In genomic region chr3:66078026-66078721, GRCm38 (mm10) we compare ENCODE assay signal across 11 mouse cellular contexts.
DNase-seq lines count a peak whose midpoint lies in the region; ATAC-seq and TF ChIP-seq lines count a peak whose summit lies in the region.
"Had no signal": no experiment of that assay in that cellular context is flagged by ENCODE, and none has a peak within 500 bp of the region (broad histone marks: within the 10 kb centered on the region; RNA-seq: fewer than 3 reads in every experiment).

No protein-coding gene starts in this region.

- ATAC-seq in hindbrain, embryonic 15.5 days (ENCODE audit: low FRiP score, low read depth) = 0 out of 2 replicates have a peak, but pooled peaks have one; percentile 38
- ATAC-seq in hindbrain, postnatal 0 days = no peak

- dilution Hi-C loops in CH12.LX (cut with MboI; ENCODE audit: extremely low pct_ligation_motif_present, extremely low pct_unique_long_range_greater_than_20kb, low sequenced_read_pairs) = no loop called here

- no peaks in the 10 kb centered on the region for H3K27me3 ChIP-seq in hindbrain, embryonic 15.5 days
- H3K27me3 ChIP-seq in hindbrain, postnatal 0 days (ENCODE audit: insufficient read depth, low read length) = no peaks in the 10 kb centered on the region
- no peaks in the 10 kb centered on the region for H3K27me3 ChIP-seq in CH12.LX (replicated peaks)
- H3K27me3 ChIP-seq: embryonic facial prominence, embryonic 15.5 days had no signal

- no peak for TF ChIP-seq RAD21 in CH12.LX (IDR thresholded peaks at IDR 0.05; ENCODE audit: low read depth, low read length)

- H3K4me3 ChIP-seq in hindbrain, embryonic 15.5 days = no peak overlapping the region
- H3K4me3 ChIP-seq in hindbrain, postnatal 0 days (ENCODE audit: low read length) = no peak overlapping the region
- peak overlapping the region; percentile 10 to 36 (median 25) for H3K4me3 ChIP-seq in CH12.LX (replicated peaks in 1 of 3; ENCODE audit: low read depth in 2 of 3, low read length in 2 of 3, poor library complexity in 1 of 3)
- H3K4me3 ChIP-seq: embryonic facial prominence, embryonic 15.5 days; hindbrain, embryonic 10.5 days had no signal

- no peak overlapping the region for H3K9ac ChIP-seq in hindbrain, embryonic 15.5 days
- H3K9ac ChIP-seq in hindbrain, postnatal 0 days (replicated peaks; ENCODE audit: low read length) = no peak overlapping the region
- H3K9ac ChIP-seq in CH12.LX (ENCODE audit: insufficient read depth, low read depth) = no peak overlapping the region
- H3K9ac ChIP-seq: embryonic facial prominence, embryonic 15.5 days had no signal

- H3K79me2 ChIP-seq in CH12.LX (replicated peaks; ENCODE audit: control insufficient read depth, extremely low read depth, insufficient read depth, poor library complexity, severe bottlenecking) = no peaks in the 10 kb centered on the region

- no peak overlapping the region for H3K4me2 ChIP-seq in hindbrain, embryonic 15.5 days
- no peak overlapping the region for H3K4me2 ChIP-seq in hindbrain, postnatal 0 days (ENCODE audit: low read depth, low read length)
- peak overlapping the region; percentile 56 for H3K4me2 ChIP-seq in CH12.LX (ENCODE audit: insufficient read depth, low read depth, poor library complexity, severe bottlenecking)
- H3K4me2 ChIP-seq: embryonic facial prominence, embryonic 15.5 days had no signal

- no peak for TF ChIP-seq POLR2A in CH12.LX (IDR thresholded peaks at IDR 0.05; ENCODE audit: low read depth, low read length)

- H3K36me3 ChIP-seq in hindbrain, embryonic 15.5 days = no peaks in the 10 kb centered on the region
- no peaks in the 10 kb centered on the region for H3K36me3 ChIP-seq in hindbrain, postnatal 0 days (ENCODE audit: insufficient read depth, low read length)
- no peaks in the 10 kb centered on the region for H3K36me3 ChIP-seq in CH12.LX (replicated peaks in 1 of 2; ENCODE audit: control insufficient read depth in 1 of 2, insufficient read depth in 1 of 2, low read length in 1 of 2)
- H3K36me3 ChIP-seq: embryonic facial prominence, embryonic 15.5 days; hindbrain, embryonic 10.5 days had no signal

- DNase-seq in hindbrain, postnatal 0 days (ENCODE audit: low spot score) = no peak
- peak; percentile 61 for DNase-seq in 3134 (ENCODE audit: extremely low read depth, insufficient read length, low spot score)
- peak; percentile 79 for DNase-seq in CH12.LX (ENCODE audit: extremely low read depth)
- DNase-seq in gastrocnemius, postnatal 10 days = peak; percentile 48
- DNase-seq in embryo, embryonic 11 days = no peak
- no peak for DNase-seq in frontal cortex, postnatal 25 days (ENCODE audit: low spot score in 2 of 2)
- no peak for DNase-seq in right cerebral cortex, adult 2 months (ENCODE audit: low spot score in 2 of 2)
- DNase-seq: thymus, adult 2 months had no signal

- no peaks in the 10 kb centered on the region for H3K4me1 ChIP-seq in hindbrain, embryonic 15.5 days (replicated peaks)
- H3K4me1 ChIP-seq in hindbrain, postnatal 0 days (ENCODE audit: insufficient read depth, low read length) = peaks cover 5% of the 10 kb centered on the region; the same call in 1 of the 2 replicates
- peaks cover 7 to 30% of the 10 kb centered on the region in 2 experiments; a peak in 3 of 4 replicates for H3K4me1 ChIP-seq in CH12.LX (ENCODE audit: control insufficient read depth in 1 of 2, insufficient read depth in 2 of 2)
- H3K4me1 ChIP-seq: embryonic facial prominence, embryonic 15.5 days; hindbrain, embryonic 10.5 days had no signal

- WGBS in hindbrain, embryonic 15.5 days = 90% methylated on average over 23 of the region's 23 CpGs
- 91% methylated on average over 23 of the region's 23 CpGs for WGBS in hindbrain, postnatal 0 days

- no peaks in the 10 kb centered on the region for H3K9me3 ChIP-seq in hindbrain, embryonic 15.5 days
- H3K9me3 ChIP-seq in hindbrain, postnatal 0 days (ENCODE audit: low read length) = no peaks in the 10 kb centered on the region
- H3K9me3 ChIP-seq in CH12.LX (replicated peaks; ENCODE audit: low read length) = no peaks in the 10 kb centered on the region
- H3K9me3 ChIP-seq: embryonic facial prominence, embryonic 15.5 days; hindbrain, embryonic 10.5 days had no signal

- peak; percentile 83 for TF ChIP-seq EP300 in CH12.LX (IDR thresholded peaks at IDR 0.05; ENCODE audit: low read length)

- no peak for TF ChIP-seq CTCF in hindbrain, postnatal 0 days (IDR thresholded peaks at IDR 0.05; ENCODE audit: low read depth)
- TF ChIP-seq CTCF in CH12.LX (conservative IDR thresholded peaks at IDR 0.05 in 1 of 2, IDR thresholded peaks at IDR 0.05 in 1 of 2; ENCODE audit: low read depth in 2 of 2, low read length in 2 of 2) = no peak

- no peak overlapping the region for H3K27ac ChIP-seq in hindbrain, embryonic 15.5 days (replicated peaks)
- no peak overlapping the region for H3K27ac ChIP-seq in hindbrain, postnatal 0 days
- peak overlapping the region; percentile 14 for H3K27ac ChIP-seq in CH12.LX (ENCODE audit: insufficient read depth, low read depth)
- H3K27ac ChIP-seq: embryonic facial prominence, embryonic 15.5 days; hindbrain, embryonic 10.5 days had no signal

- in situ Hi-C loops in CH12.LX (cut with MboI; ENCODE audit: low pct_ligation_motif_present, low pct_unique_long_range_greater_than_20kb, low sequenced_read_pairs) = no loop called here

TF ChIP-seq in CH12.LX, 34 proteins besides CTCF, POLR2A, EP300 and RAD21:
- peak; percentile 63 for TF ChIP-seq ETS1 (conservative IDR thresholded peaks at IDR 0.05; ENCODE audit: low read depth, low read length)
- no peak for TF ChIP-seq KAT2A (IDR thresholded peaks at IDR 0.05; ENCODE audit: insufficient replicate concordance, low read length)
- no peak for TF ChIP-seq ZMIZ1 (IDR thresholded peaks at IDR 0.05; ENCODE audit: low read depth, low read length)
- no peak for TF ChIP-seq GABPA (IDR thresholded peaks at IDR 0.05; ENCODE audit: insufficient replicate concordance, low read depth, low read length)
- peak; percentile 53 for TF ChIP-seq ELF1 (IDR thresholded peaks at IDR 0.05; ENCODE audit: low read depth, low read length)
- no peak for TF ChIP-seq E2F4 (IDR thresholded peaks at IDR 0.05; ENCODE audit: insufficient replicate concordance, low read depth, low read length)
- TF ChIP-seq MAX (IDR thresholded peaks at IDR 0.05; ENCODE audit: low read length) = 0 out of 2 replicates have a peak, but pooled peaks have one; percentile 39
- no peak for TF ChIP-seq SMC3 (IDR thresholded peaks at IDR 0.05; ENCODE audit: low read depth, low read length)
- TF ChIP-seq NELFE (IDR thresholded peaks at IDR 0.05; ENCODE audit: low read depth, low read length) = no peak
- peak; percentile 87 for TF ChIP-seq TCF12 (IDR thresholded peaks at IDR 0.05; ENCODE audit: low read depth, low read length)
- no peak for TF ChIP-seq MAFK (IDR thresholded peaks at IDR 0.05; ENCODE audit: insufficient replicate concordance, low read length)
- TF ChIP-seq MYC (IDR thresholded peaks at IDR 0.05; ENCODE audit: low read depth, low read length) = 0 out of 2 replicates have a peak, but pooled peaks have one; percentile 47
- peak; percentile 75 for TF ChIP-seq ZNF384 (IDR thresholded peaks at IDR 0.05; ENCODE audit: low read depth, low read length)
- no peak for TF ChIP-seq CHD1 (IDR thresholded peaks at IDR 0.05; ENCODE audit: low read depth, low read length)
- TF ChIP-seq TBP (conservative IDR thresholded peaks at IDR 0.05; ENCODE audit: low read depth, low read length) = no peak
- no peak for TF ChIP-seq ZKSCAN1 (IDR thresholded peaks at IDR 0.05; ENCODE audit: borderline replicate concordance, low read depth, low read length)
- TF ChIP-seq MAZ (IDR thresholded peaks at IDR 0.05; ENCODE audit: low read depth, low read length) = no peak
- TF ChIP-seq ZC3H11A (IDR thresholded peaks at IDR 0.05; ENCODE audit: low read depth, low read length) = no peak
- no peak for TF ChIP-seq USF1 (IDR thresholded peaks at IDR 0.05; ENCODE audit: low read depth, low read length)
- no peak for TF ChIP-seq UBTF (IDR thresholded peaks at IDR 0.05; ENCODE audit: low read depth, low read length)
- TF ChIP-seq HCFC1 (IDR thresholded peaks at IDR 0.05; ENCODE audit: low read depth, low read length) = no peak
- peak; percentile 9; the same call in 1 of the 2 replicates for TF ChIP-seq IRF4 (IDR thresholded peaks at IDR 0.05; ENCODE audit: low read depth, low read length)
- TF ChIP-seq POLR2AphosphoS2 (IDR thresholded peaks at IDR 0.05; ENCODE audit: low read depth, low read length) = no peak
- TF ChIP-seq BHLHE40 (IDR thresholded peaks at IDR 0.05; ENCODE audit: low read depth, low read length) = peak; percentile 30; the same call in 1 of the 2 replicates
- peak; percentile 46; the same call in 1 of the 2 replicates for TF ChIP-seq NRF1 (IDR thresholded peaks at IDR 0.05; ENCODE audit: low read depth, low read length)
- no peak for TF ChIP-seq PAX5 (IDR thresholded peaks at IDR 0.05; ENCODE audit: low read length)
- no peak for TF ChIP-seq USF2 (conservative IDR thresholded peaks at IDR 0.05; ENCODE audit: low read depth, low read length)
- TF ChIP-seq JUND (conservative IDR thresholded peaks at IDR 0.05; ENCODE audit: low read depth, low read length) = no peak; the same call in 1 of the 2 replicates
- TF ChIP-seq RCOR1 (conservative IDR thresholded peaks at IDR 0.05; ENCODE audit: low read depth, low read length) = no peak; the same call in 1 of the 2 replicates
- TF ChIP-seq MXI1 (IDR thresholded peaks at IDR 0.05; ENCODE audit: low read depth, low read length) = no peak
- TF ChIP-seq MEF2A (IDR thresholded peaks at IDR 0.05; ENCODE audit: borderline replicate concordance, low read depth, low read length) = no peak
- peak; percentile 20 for TF ChIP-seq SIN3A (IDR thresholded peaks at IDR 0.05; ENCODE audit: low read length)
- no peak for TF ChIP-seq JUN (IDR thresholded peaks at IDR 0.05; ENCODE audit: insufficient read depth, low read depth, low read length)
- peak; percentile 51; the same call in 1 of the 2 replicates for TF ChIP-seq CHD2 (IDR thresholded peaks at IDR 0.05; ENCODE audit: low read length)
TF ChIP-seq in CH12.LX: peak in this region for 11.

Comparison
In these comparisons a context has a peak if more than half of its experiments do, and no peak if none do; other contexts are left out.
1. H3K4me3 ChIP-seq: peak in CH12.LX (3 of 3); none in hindbrain, embryonic 15.5 days (single experiment) and hindbrain, postnatal 0 days (single experiment).
2. DNase-seq: peak in 3134 (single experiment), CH12.LX (single experiment) and gastrocnemius, postnatal 10 days (single experiment); none in hindbrain, postnatal 0 days (single experiment), embryo, embryonic 11 days (single experiment), frontal cortex, postnatal 25 days (0 of 2) and right cerebral cortex, adult 2 months (0 of 2).